Mouse (Mus musculus): ENCODE measurements around the gene Fras1. TPM values are rescaled to one million over a fixed set of nuclear protein-coding genes. Genes with fewer than 3 reads are reported as not detected.

Gene Fras1
- polyA plus RNA-seq, 1 experiment from 2014 or later: 0.81 TPM

- 69% methylated on average over 5 of the region's 5 CpGs for WGBS (ENCODE audit: insufficient replicate concordance)
- Histone ChIP-seq H3K4me3 (replicated peaks) (no peak overlapping the region), H3K9ac (no peak overlapping the region), H3K36me3 (replicated peaks) (no peaks in the 10 kb centered on the region), H3K27me3 (no peaks in the 10 kb centered on the region), H3K4me2 (no peak overlapping the region), H3K9me3 (replicated peaks) (no peaks in the 10 kb centered on the region), H3K4me1 (replicated peaks) (no peaks in the 10 kb centered on the region), H3K27ac (replicated peaks) (no peak overlapping the region)
- no peak for ATAC-seq (ENCODE audit: insufficient read depth)
Measured at GRCm38 (mm10) chr5:96584730-96585129, 211.0 kb downstream of the Fras1 start.

- Histone ChIP-seq H3K9ac (no peak overlapping the region), H3K4me3 (replicated peaks) (no peak overlapping the region), H3K9me3 (replicated peaks) (no peaks in the 10 kb centered on the region), H3K27ac (replicated peaks) (no peak overlapping the region), H3K4me2 (no peak overlapping the region), H3K36me3 (replicated peaks) (no peaks in the 10 kb centered on the region), H3K4me1 (replicated peaks) (no peaks in the 10 kb centered on the region), H3K27me3 (no peaks in the 10 kb centered on the region)
- ATAC-seq (ENCODE audit: insufficient read depth): no peak
- 72% methylated on average over 6 of the region's 6 CpGs for WGBS (ENCODE audit: insufficient replicate concordance)
Measured at GRCm38 (mm10) chr5:96590621-96591020, 216.9 kb downstream of the Fras1 start.

- 48% methylated on average over 5 of the region's 5 CpGs for WGBS (ENCODE audit: insufficient replicate concordance)
Measured at GRCm38 (mm10) chr5:96595793-96596192, 222.0 kb downstream of the Fras1 start.

GRCm38 (mm10) chr5:96603974-96604769, 230.4 kb downstream of the Fras1 start:
- Histone ChIP-seq H3K4me3 (replicated peaks) (no peak overlapping the region), H3K36me3 (replicated peaks) (no peaks in the 10 kb centered on the region), H3K27ac (replicated peaks) (no peak overlapping the region), H3K4me1 (replicated peaks) (no peaks in the 10 kb centered on the region), H3K9me3 (replicated peaks) (no peaks in the 10 kb centered on the region), H3K27me3 (no peaks in the 10 kb centered on the region), H3K4me2 (no peak overlapping the region), H3K9ac (no peak overlapping the region)
- no peak for ATAC-seq (ENCODE audit: insufficient read depth)
- WGBS (ENCODE audit: insufficient replicate concordance): 60% methylated on average over 7 of the region's 7 CpGs

More at GRCm38 (mm10) chr5:96595793-96596192, 222.0 kb downstream of the Fras1 start:
- no peak overlapping the region for H3K27ac ChIP-seq (replicated peaks)
- H3K9ac ChIP-seq: no peak overlapping the region
- no peaks in the 10 kb centered on the region for H3K9me3 ChIP-seq (replicated peaks)
- H3K4me3 ChIP-seq (replicated peaks): no peak overlapping the region
- no peaks in the 10 kb centered on the region for H3K36me3 ChIP-seq (replicated peaks)
- H3K4me2 ChIP-seq: no peak overlapping the region
- H3K27me3 ChIP-seq: no peaks in the 10 kb centered on the region
- no peak for ATAC-seq (ENCODE audit: insufficient read depth)
- no peaks in the 10 kb centered on the region for H3K4me1 ChIP-seq (replicated peaks)

- H3K27me3 ChIP-seq: no peaks in the 10 kb centered on the region
- H3K4me1 ChIP-seq (replicated peaks): no peaks in the 10 kb centered on the region
- no peak overlapping the region for H3K9ac ChIP-seq
- no peak overlapping the region for H3K4me3 ChIP-seq (replicated peaks)
- 46% methylated on average over 5 of the region's 5 CpGs for WGBS (ENCODE audit: insufficient replicate concordance)
- H3K9me3 ChIP-seq (replicated peaks): no peaks in the 10 kb centered on the region
- ATAC-seq (ENCODE audit: insufficient read depth): no peak
- H3K27ac ChIP-seq (replicated peaks): no peak overlapping the region
- no peaks in the 10 kb centered on the region for H3K36me3 ChIP-seq (replicated peaks)
- no peak overlapping the region for H3K4me2 ChIP-seq
Measured at GRCm38 (mm10) chr5:96608036-96608435, 234.3 kb downstream of the Fras1 start.

GRCm38 (mm10) chr5:96608581-96609280, 235.0 kb downstream of the Fras1 start:
- H3K36me3 ChIP-seq (replicated peaks): no peaks in the 10 kb centered on the region
- no peaks in the 10 kb centered on the region for H3K9me3 ChIP-seq (replicated peaks)
- no peaks in the 10 kb centered on the region for H3K4me1 ChIP-seq (replicated peaks)
- H3K27me3 ChIP-seq: no peaks in the 10 kb centered on the region
- no peak overlapping the region for H3K9ac ChIP-seq
- no peak for ATAC-seq (ENCODE audit: insufficient read depth)
- 41% methylated on average over 3 of the region's 3 CpGs for WGBS (ENCODE audit: insufficient replicate concordance)
- H3K27ac ChIP-seq (replicated peaks): no peak overlapping the region
- no peak overlapping the region for H3K4me2 ChIP-seq
- no peak overlapping the region for H3K4me3 ChIP-seq (replicated peaks)

- no peak overlapping the region for H3K27ac ChIP-seq (replicated peaks)
- WGBS (ENCODE audit: insufficient replicate concordance): 60% methylated on average over 10 of the region's 10 CpGs
Measured at GRCm38 (mm10) chr5:96612077-96612476, 238.3 kb downstream of the Fras1 start.

GRCm38 (mm10) chr5:96616954-96617646, 243.3 kb downstream of the Fras1 start:
- H3K27ac ChIP-seq (replicated peaks): no peak overlapping the region
- 55% methylated on average over 6 of the region's 6 CpGs for WGBS (ENCODE audit: insufficient replicate concordance)
- H3K9ac ChIP-seq: no peak overlapping the region
- ATAC-seq (ENCODE audit: insufficient read depth): no peak
- no peaks in the 10 kb centered on the region for H3K36me3 ChIP-seq (replicated peaks)
- H3K4me2 ChIP-seq: no peak overlapping the region
- no peak overlapping the region for H3K4me3 ChIP-seq (replicated peaks)
- no peaks in the 10 kb centered on the region for H3K4me1 ChIP-seq (replicated peaks)
- H3K9me3 ChIP-seq (replicated peaks): no peaks in the 10 kb centered on the region
- H3K27me3 ChIP-seq: no peaks in the 10 kb centered on the region

More at GRCm38 (mm10) chr5:96612077-96612476, 238.3 kb downstream of the Fras1 start:
- H3K4me1 ChIP-seq (replicated peaks): no peaks in the 10 kb centered on the region
- no peak for ATAC-seq (ENCODE audit: insufficient read depth)
- no peak overlapping the region for H3K4me2 ChIP-seq
- no peaks in the 10 kb centered on the region for H3K27me3 ChIP-seq
- H3K9ac ChIP-seq: no peak overlapping the region
- no peak overlapping the region for H3K4me3 ChIP-seq (replicated peaks)
- H3K36me3 ChIP-seq (replicated peaks): no peaks in the 10 kb centered on the region
- H3K9me3 ChIP-seq (replicated peaks): no peaks in the 10 kb centered on the region

- H3K27ac ChIP-seq (replicated peaks): no peak overlapping the region
- H3K4me1 ChIP-seq (replicated peaks): no peaks in the 10 kb centered on the region
- H3K9me3 ChIP-seq (replicated peaks): no peaks in the 10 kb centered on the region
- no peak overlapping the region for H3K4me3 ChIP-seq (replicated peaks)
- no peak for ATAC-seq (ENCODE audit: insufficient read depth)
- no peaks in the 10 kb centered on the region for H3K36me3 ChIP-seq (replicated peaks)
- no peaks in the 10 kb centered on the region for H3K27me3 ChIP-seq
- WGBS (ENCODE audit: insufficient replicate concordance): 34% methylated on average over 2 of the region's 2 CpGs
- H3K4me2 ChIP-seq: no peak overlapping the region
- no peak overlapping the region for H3K9ac ChIP-seq
Measured at GRCm38 (mm10) chr5:96618008-96618407, 244.3 kb downstream of the Fras1 start.

- no peaks in the 10 kb centered on the region for H3K4me1 ChIP-seq (replicated peaks)
- no peaks in the 10 kb centered on the region for H3K27me3 ChIP-seq
- no peak overlapping the region for H3K9ac ChIP-seq
- H3K4me2 ChIP-seq: no peak overlapping the region
- H3K9me3 ChIP-seq (replicated peaks): no peaks in the 10 kb centered on the region
- 44% methylated on average over 2 of the region's 2 CpGs for WGBS (ENCODE audit: insufficient replicate concordance)
- no peak overlapping the region for H3K27ac ChIP-seq (replicated peaks)
- H3K4me3 ChIP-seq (replicated peaks): no peak overlapping the region
- H3K36me3 ChIP-seq (replicated peaks): no peaks in the 10 kb centered on the region
- ATAC-seq (ENCODE audit: insufficient read depth): no peak
Measured at GRCm38 (mm10) chr5:96620209-96620608, 246.5 kb downstream of the Fras1 start.

- H3K9ac ChIP-seq: no peak overlapping the region
- 56% methylated on average over 5 of the region's 5 CpGs for WGBS (ENCODE audit: insufficient replicate concordance)
- no peaks in the 10 kb centered on the region for H3K9me3 ChIP-seq (replicated peaks)
- no peaks in the 10 kb centered on the region for H3K4me1 ChIP-seq (replicated peaks)
- H3K36me3 ChIP-seq (replicated peaks): no peaks in the 10 kb centered on the region
- no peaks in the 10 kb centered on the region for H3K27me3 ChIP-seq
- ATAC-seq (ENCODE audit: insufficient read depth): no peak
- H3K4me3 ChIP-seq (replicated peaks): no peak overlapping the region
- no peak overlapping the region for H3K4me2 ChIP-seq
- H3K27ac ChIP-seq (replicated peaks): no peak overlapping the region
Measured at GRCm38 (mm10) chr5:96620618-96621017, 246.9 kb downstream of the Fras1 start.

All from liver, embryonic 15.5 days (tissue).